Mouse (Mus musculus) B cell, adult 2 months (primary cell): ENCODE measurements around the gene Pank4.

Experiments used
- DNase-seq, 2 experiments: peaks; one replicate each; pipeline ENCODE4 v3.0.0; 2022

Pank4 gene

DNA sequence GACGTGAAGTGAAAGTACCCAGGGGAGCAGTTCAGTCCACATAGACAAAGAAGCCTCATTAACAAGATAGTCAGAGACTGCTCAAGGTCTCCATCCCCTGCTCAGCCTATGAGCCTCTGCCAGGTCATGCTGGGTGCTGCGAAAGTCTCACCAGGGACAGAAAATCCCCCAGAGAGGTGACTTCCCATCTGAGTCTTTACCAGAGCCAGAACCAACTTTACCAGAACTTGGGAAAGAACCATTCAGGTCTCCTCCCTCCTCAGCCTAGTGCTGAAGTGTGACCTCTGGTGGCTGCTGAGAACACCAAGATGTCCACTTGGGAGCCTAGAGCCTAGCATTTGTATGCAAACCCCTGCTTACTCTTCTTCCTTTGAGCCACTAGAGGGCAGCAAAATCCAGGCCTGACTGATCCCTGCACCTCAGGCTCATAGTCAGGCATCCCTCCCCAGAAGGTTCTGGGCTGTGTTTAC, 19.8 kb upstream of the Pank4 start:
- peak; percentile 76 to 77 for DNase-seq

DNA sequence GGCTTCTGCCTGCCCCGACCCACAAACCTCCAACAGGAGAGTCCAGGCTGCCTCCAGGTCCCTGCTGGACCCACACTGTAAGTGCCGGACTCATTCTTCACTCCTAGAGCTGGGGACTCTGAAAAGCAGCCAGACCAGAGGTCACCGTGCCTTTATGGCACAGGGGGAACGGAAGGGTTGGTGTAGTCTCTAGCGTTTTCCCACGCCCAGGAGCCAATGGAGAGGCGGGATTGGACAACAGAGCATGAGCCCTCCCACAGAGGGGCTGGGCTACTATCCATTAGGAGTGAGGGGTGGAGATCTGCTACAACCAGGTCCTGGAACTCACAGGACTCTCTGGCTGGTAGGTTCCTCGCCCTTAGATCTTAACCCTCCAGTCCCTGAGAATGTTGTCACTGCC, 17.6 kb upstream of the Pank4 start:
- no peak for DNase-seq

DNA sequence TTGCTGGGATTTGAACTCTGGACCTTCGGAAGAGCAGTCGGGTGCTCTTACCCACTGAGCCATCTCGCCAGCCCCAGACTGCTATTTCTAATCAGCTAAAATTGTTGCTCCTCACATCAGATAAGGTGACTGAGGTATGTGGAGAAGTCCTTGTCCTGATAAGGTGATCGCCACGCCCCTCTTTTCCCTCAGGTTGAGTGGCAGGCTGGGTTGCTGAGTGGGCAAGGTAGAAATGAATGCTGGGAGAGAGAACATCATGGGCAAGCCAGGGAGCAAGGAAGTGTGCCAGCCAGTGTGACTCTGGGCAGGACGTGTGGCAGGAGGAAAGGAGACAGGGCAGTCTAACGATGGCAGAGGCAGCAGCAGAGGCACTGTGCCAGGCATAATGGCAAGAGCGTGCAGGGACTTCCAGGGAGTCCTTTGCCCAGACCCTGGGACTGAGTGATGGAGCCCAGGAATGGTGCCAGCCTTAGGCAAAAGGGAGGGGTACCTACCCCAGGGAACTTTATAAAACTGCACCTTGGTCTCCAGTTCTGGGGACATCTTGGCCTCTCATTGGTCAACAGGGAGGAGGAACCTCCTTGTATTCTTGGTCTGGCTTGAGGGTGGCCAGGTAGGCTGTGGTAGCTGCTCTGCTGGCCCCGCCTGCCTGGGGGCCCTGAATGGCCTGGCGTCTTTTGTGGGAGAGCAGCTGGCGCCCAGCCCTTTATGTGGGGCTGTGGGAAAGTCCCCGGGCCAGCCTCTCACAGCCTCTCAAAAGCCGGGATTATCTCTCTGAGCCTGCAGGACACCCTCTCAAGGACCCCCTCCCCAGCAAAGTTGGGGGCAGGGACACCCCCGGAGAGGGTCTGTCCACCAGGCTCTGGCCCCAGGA, 15.6 kb upstream of the Pank4 start:
- no peak for DNase-seq

DNA sequence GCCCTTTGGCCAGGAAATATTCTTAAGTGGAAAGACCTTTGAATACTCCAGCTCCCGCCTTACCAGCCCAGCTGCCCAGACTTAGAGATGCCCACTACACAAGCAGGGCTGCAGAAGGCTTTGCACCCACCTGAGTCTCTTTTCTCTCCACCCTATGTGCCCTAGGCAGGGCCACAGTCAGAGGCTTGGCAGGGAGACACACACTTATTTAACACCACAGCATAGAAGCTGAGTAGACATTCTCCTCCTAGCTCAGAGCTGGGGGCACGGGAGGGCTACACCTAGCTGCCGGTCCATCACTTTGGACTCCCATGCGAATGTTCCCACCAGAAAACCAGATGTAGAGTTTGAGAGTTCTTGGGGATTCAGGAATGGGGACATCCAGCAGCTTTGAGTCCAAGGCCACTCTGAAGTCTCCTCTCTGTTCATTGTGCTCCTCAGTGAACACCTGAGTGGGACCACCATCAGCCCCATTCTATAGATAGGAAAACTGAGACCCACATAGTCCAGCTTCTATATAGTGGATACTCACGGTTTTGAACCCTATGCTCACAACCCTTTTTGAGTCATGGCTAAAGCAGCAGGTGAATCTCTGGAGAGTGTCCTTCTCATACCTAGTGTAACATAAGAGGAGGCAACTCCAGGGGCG, 14.9 kb upstream of the Pank4 start:
- no peak for DNase-seq

DNA sequence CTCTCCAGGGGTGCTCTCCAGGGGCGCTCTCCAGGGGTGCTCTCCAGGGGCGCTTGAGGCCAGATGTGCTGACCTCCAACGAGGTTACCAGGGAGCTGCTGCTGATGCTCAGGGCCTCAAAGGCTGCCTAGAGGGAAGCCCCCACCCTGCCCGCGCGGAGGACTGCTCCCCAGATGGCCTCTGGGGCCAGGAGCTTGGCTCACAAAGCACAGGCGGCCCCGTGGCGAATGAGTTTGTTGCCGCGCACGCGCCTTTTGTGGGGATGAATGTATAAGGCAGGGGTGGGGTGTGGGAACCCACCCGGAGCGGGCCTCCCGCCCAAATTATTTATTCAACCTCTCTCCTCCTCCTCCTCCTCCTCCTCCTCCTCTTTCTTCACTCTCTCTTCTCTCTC, 14.3 kb upstream of the Pank4 start:
- DNase-seq, result no peak

DNA sequence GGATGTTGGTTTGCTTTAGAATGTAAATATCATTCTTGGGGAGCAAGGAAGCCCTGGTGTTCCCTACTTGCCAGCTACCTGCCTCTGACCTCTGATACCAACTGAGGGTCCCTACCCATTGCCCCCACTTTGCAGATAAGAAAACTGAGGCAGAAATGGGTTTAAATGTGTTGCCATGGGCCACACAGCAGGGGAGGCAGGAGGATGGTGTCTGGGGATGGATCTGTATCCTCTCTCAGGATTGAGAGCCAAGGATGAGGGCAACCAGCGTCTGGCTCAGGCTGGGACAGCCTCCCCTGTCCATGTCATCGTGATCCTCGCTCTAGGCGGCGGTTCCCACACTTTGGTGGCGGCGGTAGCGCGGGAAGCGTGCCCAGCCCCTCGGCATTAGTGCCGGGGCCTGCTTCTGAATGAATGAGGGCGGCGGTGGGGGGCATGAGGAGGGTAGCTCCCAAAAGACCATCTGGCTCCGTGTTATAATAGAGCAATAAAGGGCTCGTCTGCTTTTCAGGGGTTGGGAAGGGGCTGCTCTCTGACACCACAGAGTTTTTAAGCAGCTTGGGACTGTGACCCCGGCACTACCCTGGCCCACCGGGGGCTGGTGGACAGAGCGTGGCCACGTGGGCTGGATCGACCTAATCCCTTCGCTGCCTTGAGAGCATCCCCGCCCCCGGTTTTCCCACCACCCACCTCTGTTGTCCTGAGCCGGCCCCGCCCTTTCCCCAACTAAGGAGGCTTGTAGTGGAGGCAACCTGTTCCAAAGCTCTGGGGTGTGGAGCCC, 11.3 kb upstream of the Pank4 start:
- no peak for DNase-seq

DNA sequence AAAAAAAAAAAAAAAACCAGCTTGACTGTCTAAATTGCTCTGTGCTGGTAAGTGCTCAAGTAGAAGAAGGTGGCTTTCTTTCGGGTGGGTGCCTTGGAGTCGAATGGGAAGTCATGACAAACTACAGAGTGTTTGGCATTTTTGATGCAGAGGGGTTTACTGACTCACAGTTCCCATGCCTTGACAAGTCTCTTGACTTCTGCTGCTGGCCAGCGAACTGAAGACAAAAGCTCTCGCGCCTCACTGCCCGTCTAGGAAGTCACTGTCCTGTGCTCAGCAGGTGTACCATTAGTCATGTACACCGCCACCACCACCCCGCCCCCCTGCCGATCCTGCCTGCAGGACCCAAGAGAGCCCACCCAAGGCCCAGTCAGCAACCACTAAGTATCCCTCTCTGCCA, 7.3 kb upstream of the Pank4 start:
- DNase-seq, result peak; percentile 42 to 49

DNA sequence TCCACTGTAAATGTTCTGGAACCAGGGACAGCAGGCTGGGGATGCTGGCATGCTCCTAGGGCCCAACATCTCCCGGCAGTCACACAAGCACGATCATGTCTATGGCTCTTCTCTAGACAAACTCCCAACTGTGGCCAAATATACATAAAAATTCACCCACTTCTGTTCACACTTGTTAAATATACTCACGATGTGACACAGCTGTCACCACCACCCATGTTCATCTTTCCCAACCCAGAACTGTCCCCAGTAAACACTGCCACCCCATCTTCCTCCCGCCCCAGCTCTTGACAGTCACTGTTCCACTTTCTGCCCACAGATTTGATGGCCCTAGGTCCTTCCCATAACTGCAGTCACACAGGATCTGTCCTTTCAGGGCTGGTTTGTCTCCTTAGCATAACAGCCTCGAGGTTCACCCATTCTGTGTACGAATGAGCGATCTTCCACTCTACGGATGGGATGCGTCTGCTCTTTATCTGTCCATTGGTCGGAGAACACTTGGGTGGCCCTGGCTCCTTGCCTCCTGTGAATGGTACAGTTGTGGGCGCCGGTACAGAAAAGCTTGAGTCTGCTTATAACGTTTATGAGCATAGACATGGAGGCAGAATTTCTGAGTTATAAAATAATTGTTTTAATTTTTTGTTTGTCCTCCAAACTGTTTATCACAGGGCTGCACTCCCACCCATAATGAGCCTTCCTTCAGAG, 6.5 kb upstream of the Pank4 start:
- DNase-seq, result no peak

DNA sequence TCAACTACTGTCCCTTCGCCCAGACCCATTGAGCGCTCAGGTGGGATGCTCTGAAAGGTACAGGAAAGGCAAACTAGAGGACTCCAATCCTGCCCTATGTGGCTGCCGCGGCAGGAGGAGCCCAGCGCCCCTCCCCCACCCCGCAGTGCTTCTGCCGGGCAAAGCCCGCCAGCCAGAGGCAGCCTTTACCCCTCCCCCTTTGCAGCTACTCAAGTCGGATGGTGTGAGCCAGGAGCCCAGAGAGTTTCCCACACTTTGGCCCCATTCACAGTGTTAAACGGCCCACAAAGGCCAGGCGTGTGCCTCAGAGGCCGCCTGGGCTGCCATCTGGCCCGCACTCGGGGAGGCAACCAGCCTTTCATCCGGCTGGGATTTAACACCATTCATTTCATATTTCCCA, 5.8 kb upstream of the Pank4 start:
- no peak for DNase-seq

DNA sequence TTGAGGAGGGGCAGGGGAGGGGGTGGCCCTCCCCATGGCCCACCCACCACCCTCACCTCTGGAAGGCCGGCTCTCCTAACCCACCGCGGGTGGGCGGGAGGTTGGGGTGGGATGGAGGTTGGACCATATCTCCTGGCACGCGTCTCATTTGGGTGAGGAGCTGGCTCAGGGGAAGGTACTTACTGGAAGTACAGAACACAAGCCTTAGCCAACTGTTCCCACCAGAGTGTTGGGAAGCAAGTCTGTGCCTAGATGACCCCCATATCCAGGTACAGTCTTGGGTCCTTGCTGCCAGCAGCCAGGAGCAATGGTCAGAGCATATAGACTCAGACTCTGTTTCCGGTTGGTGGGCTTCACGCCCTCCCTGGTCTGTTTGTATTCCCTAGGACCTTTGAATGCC, 5.3 kb upstream of the Pank4 start:
- no peak for DNase-seq

DNA sequence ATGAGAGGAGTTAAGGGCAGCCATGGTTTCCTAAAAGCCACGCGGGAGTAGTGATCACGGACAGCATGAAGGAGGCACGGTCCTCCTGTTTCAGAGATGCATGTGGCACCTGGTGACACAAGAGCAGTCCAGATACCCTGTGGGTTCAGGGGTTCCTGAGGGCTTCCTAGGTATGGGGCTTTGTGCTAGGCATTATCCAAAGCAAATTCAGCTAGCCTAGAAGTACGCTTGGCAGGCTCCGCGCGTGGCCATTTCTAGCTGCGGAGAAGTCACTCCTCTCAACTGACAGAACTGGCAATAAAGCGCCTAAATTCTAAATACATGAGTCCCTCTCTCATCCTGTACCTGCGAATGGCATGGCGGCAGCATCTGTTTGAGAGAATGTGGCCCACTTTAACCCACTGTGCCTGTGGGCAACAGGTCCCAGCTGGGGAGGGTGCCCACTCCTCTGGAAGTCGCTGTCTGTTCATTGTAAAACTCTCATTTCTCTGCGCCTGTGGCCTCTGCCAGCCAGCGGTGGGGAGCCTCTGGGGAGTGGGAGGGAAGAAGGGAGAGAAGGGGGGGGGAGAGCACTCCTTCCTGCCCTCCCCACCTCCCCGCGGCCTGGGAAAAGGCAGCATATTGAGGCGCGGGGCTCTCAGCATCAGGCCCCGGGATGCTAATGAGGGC, 3.8 kb upstream of the Pank4 start:
- peak; percentile 18 to 36 for DNase-seq

DNA sequence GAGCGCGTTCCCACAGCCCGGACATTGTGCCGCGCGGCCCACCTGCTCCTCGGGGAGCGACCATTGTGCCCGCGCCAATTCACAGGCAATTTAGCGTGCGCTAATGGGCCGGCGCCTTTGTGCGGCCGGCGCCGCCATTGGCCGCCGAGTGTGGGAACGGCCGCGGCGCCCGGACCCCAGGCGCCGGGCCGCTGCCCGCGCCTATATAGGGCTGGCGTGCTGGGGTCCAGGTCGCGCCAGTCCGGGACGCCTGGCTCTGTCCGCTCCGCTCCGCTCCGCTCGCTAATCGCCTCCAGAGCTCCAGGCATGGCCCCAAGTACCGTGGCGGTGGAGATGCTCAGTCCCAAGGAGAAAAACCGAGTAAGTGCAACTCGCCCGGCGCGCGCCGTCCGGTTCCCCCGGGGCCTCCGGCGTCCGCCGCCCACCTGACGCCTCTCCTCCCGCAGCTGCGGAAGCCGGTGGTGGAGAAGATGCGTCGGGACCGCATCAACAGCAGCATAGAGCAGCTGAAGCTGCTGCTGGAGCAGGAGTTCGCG, 3.2 kb upstream of the Pank4 start, which contains the start of gene Hes5:
Gene Hes5, plus strand, starts transcription at position 234 of the 536 bp plus-strand sequence.
- peak; percentile 34 to 60 for DNase-seq

DNA sequence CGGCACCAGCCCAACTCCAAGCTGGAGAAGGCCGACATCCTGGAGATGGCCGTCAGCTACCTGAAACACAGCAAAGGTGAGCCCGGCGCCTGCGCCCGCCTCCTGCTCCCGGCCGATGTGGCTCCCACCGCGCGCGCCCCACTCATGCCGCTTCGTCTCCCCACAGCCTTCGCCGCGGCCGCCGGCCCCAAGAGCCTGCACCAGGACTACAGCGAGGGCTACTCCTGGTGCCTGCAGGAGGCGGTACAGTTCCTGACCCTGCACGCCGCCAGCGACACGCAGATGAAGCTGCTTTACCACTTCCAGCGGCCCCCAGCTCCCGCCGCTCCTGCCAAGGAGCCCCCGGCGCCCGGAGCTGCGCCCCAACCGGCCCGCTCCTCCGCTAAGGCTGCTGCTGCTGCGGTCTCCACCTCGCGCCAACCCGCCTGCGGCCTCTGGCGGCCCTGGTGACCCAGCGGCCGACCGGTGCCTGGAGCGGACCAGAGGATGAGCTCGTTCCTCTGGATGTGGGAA, 2.6 kb upstream of the Pank4 start:
- peak; percentile 67 to 71 for DNase-seq

DNA sequence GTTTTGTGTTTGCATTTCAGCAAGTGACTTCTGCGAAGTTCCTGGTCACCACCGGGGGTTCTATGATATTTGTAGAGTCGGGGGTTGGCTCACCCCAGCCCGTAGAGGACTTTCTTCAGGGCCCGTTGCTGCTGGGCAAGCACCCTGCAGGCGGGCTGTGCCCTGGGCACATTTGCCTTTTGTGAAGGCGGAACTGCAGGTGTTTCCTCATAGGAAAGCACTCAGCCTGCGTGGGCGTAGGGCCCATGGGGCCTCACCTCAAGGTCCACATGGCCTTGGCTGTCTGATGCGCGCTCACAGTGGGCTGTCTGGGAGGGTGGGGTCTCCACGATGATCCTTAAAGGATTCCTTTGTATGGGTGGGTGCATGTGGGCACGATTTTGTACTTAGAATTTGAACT, 2.0 kb upstream of the Pank4 start:
- peak; percentile 89 to 90 for DNase-seq

DNA sequence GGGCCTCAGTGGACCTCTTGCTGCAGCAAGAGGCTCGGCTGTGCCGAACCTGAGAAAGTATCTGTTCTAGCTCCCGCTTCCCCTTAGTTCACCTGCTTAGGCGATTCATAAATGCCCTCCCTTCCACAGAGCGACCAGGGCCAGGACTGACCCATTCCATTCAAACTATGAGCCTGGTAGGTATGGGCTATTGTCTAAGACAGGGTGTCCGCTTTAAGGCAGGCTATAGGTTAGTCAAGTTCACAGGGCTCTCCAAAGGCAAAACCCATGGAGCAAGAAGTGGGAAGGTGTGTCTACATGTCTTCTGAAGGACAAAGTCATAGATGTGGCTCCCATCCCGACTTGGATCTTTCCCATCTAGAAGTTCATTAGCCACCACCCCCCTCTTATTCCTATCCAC, 1.2 kb upstream of the Pank4 start:
- no peak for DNase-seq

DNA sequence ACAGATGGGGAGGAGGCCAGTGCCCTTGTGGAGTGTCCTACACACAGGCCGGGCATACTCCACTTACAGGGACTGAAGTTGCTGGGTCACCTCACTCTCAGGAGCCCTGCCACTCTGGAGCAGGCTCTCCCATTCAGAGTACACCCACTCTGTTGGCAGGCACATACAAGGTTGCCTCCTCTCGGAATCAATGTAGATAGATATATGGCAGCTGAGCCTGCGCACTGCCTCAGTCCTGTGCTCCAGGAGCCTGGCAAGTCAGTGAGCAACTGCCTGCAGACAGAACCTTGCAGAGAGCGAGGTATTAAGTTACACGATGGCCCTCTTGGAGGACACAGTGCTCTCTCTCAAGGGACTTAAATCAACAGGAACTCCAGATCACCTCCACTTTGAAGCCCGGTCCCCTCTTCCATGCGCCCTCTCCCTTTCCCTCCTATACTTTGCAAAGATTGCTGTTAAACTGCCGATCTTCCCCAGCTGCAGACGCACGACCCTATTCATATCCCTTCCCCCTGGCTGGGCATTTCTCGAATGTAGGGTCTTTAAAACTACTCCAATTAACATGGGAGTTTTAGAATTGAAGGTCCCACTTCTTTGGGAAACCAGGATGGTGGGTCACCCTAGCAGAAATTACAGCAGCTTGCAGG, 610 bp upstream of the Pank4 start:
- DNase-seq, result no peak

DNA sequence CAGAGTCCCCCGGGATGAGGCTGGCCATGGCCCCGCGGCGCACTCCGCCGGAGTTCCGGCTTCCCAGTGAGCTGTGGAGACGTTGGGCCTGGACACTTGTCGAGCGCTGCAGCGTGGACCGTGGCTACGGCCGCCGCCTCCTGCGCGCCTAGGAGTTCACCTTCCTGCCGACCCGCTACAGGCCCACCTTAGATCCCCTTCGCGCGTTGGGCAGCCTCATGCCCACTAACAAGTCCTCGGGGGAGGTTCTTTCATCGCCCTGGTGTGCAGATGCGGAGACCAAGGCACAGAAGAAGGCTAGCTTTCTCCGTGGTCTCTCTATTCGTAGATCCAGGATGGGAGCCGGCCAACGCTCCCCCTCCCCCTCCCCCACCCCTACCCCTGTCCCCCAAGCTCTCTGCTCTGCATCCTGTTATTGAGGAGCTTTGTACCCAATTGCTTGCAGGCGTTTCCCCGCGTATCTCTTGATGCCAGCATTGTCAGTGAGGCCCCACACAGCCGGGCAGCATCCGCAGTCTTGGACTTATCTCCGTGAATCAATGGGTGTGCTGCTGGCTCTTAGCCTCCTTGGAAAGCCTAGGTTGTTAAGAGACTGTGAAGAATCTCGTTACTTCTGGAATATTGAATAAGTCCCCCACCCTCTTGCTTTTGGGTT, 785 bp downstream of the Pank4 start:
- no peak for DNase-seq

DNA sequence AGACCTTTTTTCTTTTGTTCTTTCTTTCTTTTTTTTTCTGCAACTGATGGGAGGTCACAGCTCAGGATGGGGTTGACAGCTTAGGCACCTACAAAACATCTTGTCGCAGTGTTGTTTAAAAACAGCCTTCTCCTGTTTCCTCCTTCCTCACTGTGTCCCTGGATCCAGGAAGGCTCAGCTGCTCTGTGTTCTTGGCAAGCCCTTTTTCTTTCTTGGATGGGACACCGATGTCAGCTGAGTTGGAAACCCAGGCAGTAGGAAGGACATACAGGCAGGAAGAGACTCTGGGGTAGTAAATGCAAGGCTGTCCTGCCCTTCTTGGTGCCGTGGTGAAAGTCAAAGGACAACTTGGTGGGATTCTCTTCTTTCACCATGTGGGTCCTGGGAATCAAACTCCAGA, 1.9 kb downstream of the Pank4 start:
- DNase-seq, result no peak

DNA sequence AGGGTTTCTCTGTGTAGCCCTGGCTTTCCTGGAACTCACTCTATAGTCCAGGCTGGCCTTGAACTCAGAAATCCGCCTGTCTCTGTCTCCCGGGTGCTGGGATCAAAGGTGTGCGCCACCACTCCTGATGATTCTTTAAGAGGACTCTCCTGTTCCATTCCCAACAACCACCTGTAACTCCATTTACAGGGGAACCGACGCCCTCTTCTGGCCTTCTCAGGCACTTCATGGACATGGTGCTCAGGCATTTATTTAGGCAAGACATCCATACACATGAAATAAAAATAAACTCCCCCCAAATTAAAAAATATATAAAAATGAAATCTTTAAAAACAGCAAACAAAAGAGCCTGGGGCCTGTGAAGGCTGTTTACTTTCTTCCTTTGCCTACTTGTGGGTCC, 3.2 kb downstream of the Pank4 start:
- peak; percentile 72 to 73 for DNase-seq

DNA sequence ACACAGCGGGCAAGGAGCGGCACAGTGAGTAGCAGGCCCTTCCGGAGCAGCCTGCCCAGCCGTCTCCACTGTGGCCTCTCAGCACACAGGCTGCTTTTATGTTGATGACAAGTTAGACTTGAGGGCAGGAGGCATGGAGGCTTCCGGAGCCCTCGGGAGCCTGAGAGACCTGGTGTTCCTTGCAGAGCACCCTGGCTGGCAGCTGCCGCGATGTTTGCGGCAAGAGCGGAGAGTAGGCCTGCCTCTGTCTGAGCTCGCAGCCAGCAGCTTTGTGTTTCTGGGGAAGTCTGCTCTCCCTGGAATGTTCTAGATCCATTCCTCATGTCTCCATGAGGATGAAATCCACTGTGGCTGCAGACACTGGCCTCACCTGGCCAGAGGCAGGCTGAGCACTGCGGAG, 8.6 kb downstream of the Pank4 start:
- DNase-seq, result no peak

DNA sequence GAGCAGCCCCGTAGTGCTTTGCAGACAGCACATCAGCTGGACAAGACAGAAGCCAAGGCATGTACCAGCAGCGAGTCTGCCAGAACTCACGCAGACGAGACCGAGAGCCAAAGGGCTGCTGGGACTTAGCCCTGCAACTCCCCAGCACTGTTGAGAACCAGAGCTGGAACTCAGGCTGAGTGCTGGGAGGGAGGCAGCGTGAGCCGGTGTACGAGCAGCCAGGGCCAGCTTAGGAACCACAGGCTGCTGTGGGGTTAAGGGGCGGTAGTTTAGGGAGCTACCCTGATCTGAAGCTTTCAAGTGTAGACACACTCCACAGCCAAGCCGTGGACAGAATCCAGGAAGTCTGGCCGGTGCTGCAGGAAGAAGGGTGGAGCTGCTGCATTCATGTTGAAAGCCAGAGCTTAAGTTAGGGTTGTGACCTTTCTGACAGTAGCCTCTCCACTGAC, 10.3 kb downstream of the Pank4 start:
- DNase-seq, result no peak
